Mouse (Mus musculus) stomach, embryonic 15.5 days (tissue): ENCODE data around the gene Glod5. TPM values are rescaled to one million over a fixed set of nuclear protein-coding genes. Genes with fewer than 3 reads are reported as not detected.
"Not testable (repeated sequence)": the region's sequence is repeated elsewhere in the genome, so short reads cannot be mapped to it uniquely, and the experiment has no call there.

Source experiments
- ATAC-seq: fragments of 200-750 bp; cut with Nextera tagmentation; 2 replicates; pipeline ENCODE4 v1.8.0; 2017; ENCODE audit warnings: low read depth, moderate number of reproducible peaks, moderate TSS enrichment; ENCODE audit not compliant: insufficient read depth, low FRiP score
- H3K27ac ChIP-seq: fragments of 300-500 bp; sonication (generic); 2 replicates; pipeline ENCODE4 v1.5.1; 2015; ENCODE audit warnings: mild to moderate bottlenecking, inconsistent platforms
- H3K27me3 ChIP-seq: fragments of 300-500 bp; sonication (generic); replicated peaks from 2 replicates; pipeline ENCODE4 v1.6.1; 2015; ENCODE audit warnings: inconsistent platforms
- H3K36me3 ChIP-seq: fragments of 300-500 bp; sonication (generic); 2 replicates; pipeline ENCODE4 v1.6.1; 2015; ENCODE audit warnings: inconsistent platforms
- H3K4me1 ChIP-seq: fragments of 300-500 bp; sonication (generic); 2 replicates; pipeline ENCODE4 v1.6.1; 2015; ENCODE audit warnings: inconsistent platforms
- H3K4me2 ChIP-seq: fragments of 300-500 bp; sonication (generic); 2 replicates; pipeline ENCODE4 v1.6.1; 2015; ENCODE audit warnings: mild to moderate bottlenecking, inconsistent platforms
- H3K4me3 ChIP-seq: fragments of 300-500 bp; sonication (generic); replicated peaks from 2 replicates; pipeline ENCODE4 v1.5.1; 2015; ENCODE audit warnings: inconsistent platforms
- H3K9ac ChIP-seq: fragments of 300-500 bp; sonication (generic); 2 replicates; pipeline ENCODE4 v1.6.1; 2015; ENCODE audit warnings: inconsistent platforms
- H3K9me3 ChIP-seq: fragments of 300-500 bp; sonication (generic); 2 replicates; pipeline ENCODE4 v1.6.1; 2016; ENCODE audit warnings: inconsistent platforms
- WGBS: fragments of 180-500 bp; shearing (Covaris S2); methylation state at CpG from one replicate; pipeline ENCODE4 v1.1.7; 2015; 5-methylcytosine and 5-hydroxymethylcytosine counted together
- polyA plus RNA-seq: library from polyadenylated mRNA; unstranded; fragments of >200 nt; fragmentation: Nextera tagmentation; extraction: Ambion mirVana; gene quantifications from 2 replicates; pipeline ENCODE4 v1.2.1, GENCODE M21; 2015

Gene Glod5
- polyA plus RNA-seq, result 1.2 and 1.3 TPM in 2 replicates

DNA sequence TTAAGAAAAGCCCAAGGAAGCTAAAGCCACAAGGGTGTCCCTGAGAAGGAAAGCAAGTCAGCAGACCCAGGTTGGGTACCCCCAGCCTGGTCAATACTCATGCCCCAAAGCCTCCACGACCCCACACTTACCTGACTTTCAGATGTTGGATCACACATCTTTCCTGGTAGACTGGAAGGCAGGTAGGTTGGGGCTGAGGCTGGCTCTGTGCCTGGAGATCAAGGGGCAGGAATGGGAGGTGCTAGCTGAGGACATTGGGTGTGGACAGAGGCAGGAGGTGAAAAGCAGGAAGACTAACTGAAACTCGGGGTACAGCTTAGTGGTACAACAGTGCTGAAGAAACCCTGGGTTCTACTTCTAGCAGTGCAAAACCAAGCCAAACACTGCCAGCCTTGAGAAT lies at the start of gene Glod5:
Gene Glod5 (minus strand): TSS at position 207 of the 400 bp plus-strand sequence.
- WGBS, result 67% methylated on average over 2 of the region's 2 CpGs
- Histone ChIP-seq H3K9ac (no peak within 1 kb of the TSS), H3K4me2 (no peak within 1 kb of the TSS), H3K4me3 (no peak within 1 kb of the TSS), H3K27ac (no peak within 1 kb of the TSS), H3K36me3 (no peaks in the 10 kb centered on the region), H3K9me3 (no peaks in the 10 kb centered on the region), H3K4me1 (no peaks in the 10 kb centered on the region), H3K27me3 (no peaks in the 10 kb centered on the region)
- no peak for ATAC-seq

DNA sequence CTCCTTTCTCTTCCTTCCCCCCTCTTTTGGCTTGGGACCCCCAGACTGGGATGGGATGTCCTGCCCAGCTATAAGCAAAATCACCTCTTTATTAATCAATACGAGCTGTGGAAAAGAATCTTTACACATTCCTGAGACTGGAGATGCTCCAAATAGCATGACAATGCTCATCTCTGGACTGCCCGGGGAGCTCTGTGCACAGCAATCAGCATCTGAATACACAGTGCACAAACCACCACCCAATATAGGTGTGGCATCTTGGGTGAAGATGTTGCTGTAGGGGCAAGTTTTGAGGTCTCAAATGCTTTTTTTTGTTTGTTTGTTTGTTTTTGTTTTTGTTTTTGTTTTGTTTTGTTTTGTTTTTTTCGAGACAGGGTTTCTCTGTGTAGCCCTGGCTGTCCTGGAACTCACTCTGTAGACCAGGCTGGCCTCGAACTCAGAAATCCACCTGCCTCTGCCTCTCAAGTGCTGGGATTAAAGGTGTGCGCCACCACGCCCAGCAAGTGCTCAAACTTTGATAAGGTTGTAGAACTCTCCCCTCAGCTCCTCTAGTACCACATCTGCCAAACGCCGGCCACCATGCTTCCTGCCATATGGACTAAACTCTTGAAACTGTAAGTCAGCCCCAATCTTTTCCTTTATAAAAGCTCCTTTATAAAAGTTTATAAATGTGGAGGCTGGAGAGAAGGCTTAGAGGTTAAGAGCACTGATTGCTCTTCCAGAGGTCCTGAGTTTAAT lies 32.9 kb upstream of the Glod5 start:
- not testable (repeated sequence) for H3K27ac ChIP-seq, H3K9ac ChIP-seq, H3K4me3 ChIP-seq, ATAC-seq, H3K4me2 ChIP-seq, H3K9me3 ChIP-seq, H3K27me3 ChIP-seq, H3K36me3 ChIP-seq, H3K4me1 ChIP-seq
- WGBS, result 83% methylated on average over 8 of the region's 8 CpGs

DNA sequence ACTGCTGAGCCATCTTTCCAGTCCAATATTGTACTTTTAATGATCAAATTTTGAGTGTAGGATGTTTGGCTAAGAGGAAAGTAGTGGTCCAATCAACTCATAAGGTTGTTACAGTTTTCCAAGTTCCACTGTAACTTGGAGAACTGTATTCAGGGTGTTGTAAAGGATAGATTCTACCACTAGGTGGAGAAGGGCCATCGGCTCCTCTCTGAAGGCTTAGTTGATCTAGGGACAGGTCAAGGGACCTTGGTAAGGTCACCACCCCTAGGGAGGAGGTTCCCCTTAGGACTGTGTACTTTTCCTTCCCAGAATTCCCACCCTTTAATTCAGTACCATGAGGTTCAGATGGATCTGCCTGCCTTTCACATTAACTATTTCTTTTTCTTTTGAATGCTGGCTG lies 14.7 kb upstream of the Glod5 start:
- no peaks in the 10 kb centered on the region for H3K4me1 ChIP-seq
- no peak overlapping the region for H3K9ac ChIP-seq
- no peaks in the 10 kb centered on the region for H3K9me3 ChIP-seq
- ATAC-seq, result no peak
- H3K27ac ChIP-seq, result no peak overlapping the region
- no peak overlapping the region for H3K4me3 ChIP-seq
- no peak overlapping the region for H3K4me2 ChIP-seq
- no peaks in the 10 kb centered on the region for H3K27me3 ChIP-seq
- H3K36me3 ChIP-seq, result no peaks in the 10 kb centered on the region
- WGBS, result 70% methylated on average over 1 of the region's 1 CpGs

DNA sequence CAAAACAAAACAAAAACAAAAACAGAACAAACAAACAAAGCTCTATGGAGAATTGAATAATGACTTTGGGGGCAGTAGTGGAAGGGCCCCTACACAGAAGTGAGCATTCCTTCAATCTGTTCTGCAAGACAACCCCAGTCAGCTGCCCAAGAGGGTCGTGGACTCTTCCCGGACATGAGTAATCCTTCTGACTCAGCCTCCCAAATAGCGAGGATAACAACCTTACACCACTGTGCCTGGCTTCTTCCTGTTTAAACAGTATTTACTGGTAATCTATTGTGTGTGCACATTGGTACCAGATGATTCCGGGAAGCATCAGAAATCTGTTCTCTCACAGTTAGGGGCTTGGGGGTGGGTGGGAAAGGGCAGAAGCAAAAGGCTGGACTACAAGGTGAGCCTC lies 8.5 kb upstream of the Glod5 start:
- WGBS, result 64% methylated on average over 4 of the region's 4 CpGs
- no peak overlapping the region for H3K4me2 ChIP-seq
- no peak for ATAC-seq

DNA sequence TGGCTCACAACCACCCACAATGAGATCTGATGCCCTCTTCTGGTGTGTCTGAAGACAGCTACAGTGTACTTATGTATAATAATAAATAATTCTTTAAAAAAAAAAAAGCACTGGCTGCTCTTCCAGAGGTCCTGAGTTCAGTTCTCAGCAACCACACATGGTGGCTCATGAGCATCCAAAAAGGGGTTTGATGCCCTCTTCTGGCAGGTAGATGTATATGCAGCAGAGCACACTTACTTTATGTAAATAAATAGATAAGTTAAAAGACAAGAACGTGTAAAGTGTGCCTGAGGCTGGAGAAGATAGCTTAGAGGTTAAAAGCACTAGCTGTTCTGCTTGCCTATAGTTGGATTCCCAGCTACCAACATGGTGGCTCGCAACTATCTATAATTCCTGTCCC lies 6.5 kb upstream of the Glod5 start:
- Histone ChIP-seq H3K4me1 (no peaks in the 10 kb centered on the region), H3K4me3 (no peak overlapping the region), H3K36me3 (no peaks in the 10 kb centered on the region), H3K27ac (no peak overlapping the region), H3K9me3 (no peaks in the 10 kb centered on the region), H3K9ac (no peak overlapping the region), H3K4me2 (no peak overlapping the region), H3K27me3 (no peaks in the 10 kb centered on the region)
- ATAC-seq, result no peak
- WGBS, result 73% methylated on average over 2 of the region's 2 CpGs

More for the DNA sequence above, 8.5 kb upstream of the Glod5 start:
- no peaks in the 10 kb centered on the region for H3K36me3 ChIP-seq
- H3K9ac ChIP-seq, result no peak overlapping the region
- no peaks in the 10 kb centered on the region for H3K9me3 ChIP-seq
- no peaks in the 10 kb centered on the region for H3K4me1 ChIP-seq
- no peak overlapping the region for H3K4me3 ChIP-seq
- H3K27me3 ChIP-seq, result no peaks in the 10 kb centered on the region
- H3K27ac ChIP-seq, result no peak overlapping the region

DNA sequence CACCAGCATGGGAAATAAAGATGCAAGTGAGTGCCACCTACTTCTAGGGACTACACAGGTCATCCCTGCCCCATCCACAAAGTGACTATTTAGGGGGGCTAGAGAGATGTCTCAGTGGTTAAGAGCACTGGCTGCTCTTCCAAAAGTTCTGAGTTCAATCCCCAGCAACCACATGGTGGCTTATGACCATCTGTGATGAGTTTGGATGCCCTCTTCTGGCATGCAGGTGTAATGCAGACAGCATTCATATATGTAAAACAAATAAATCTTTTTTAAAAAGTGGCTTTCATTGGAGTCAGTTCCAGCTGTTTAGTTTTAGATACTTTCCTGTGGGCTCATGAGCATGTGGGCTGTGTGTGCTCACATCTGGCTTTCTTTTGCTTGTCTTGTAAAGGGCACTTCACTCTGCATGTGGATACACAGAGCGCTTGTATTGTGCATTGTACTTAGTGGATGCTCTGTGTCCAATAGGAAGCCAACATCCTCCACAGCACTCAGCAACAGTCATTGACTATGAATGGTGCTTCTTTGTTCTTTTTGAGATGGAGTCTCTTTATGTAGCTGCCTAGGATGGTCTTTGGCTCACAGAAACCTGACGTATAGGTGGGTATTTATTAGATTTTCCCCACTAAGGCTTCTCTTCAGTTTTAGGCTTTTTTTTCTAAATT lies 2.0 kb upstream of the Glod5 start:
- H3K4me3 ChIP-seq, result no peak overlapping the region
- H3K9me3 ChIP-seq, result no peaks in the 10 kb centered on the region
- no peak overlapping the region for H3K9ac ChIP-seq
- no peaks in the 10 kb centered on the region for H3K36me3 ChIP-seq
- H3K4me2 ChIP-seq, result no peak overlapping the region
- no peak overlapping the region for H3K27ac ChIP-seq
- no peaks in the 10 kb centered on the region for H3K4me1 ChIP-seq
- ATAC-seq, result no peak
- H3K27me3 ChIP-seq, result no peaks in the 10 kb centered on the region
- WGBS, result 83% methylated on average over 2 of the region's 2 CpGs

DNA sequence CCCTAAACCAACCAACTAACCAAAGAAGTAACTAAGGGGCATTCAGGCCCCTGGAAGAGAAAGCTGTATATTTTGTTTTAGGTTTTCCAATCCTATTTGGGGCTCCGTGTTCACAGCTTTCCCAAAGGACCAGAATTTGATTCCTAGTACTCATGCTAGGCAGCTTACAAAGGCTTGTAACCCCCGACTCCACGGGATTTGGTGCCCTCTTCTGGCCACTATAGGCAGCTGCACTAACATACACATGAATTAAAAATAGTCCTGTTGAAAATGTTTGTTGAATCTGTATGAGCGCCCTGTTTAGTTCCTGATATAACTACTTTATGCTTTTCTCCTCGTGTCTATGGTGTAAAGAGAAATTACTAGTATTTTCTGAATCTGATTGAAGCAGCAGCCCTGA lies 1.1 kb downstream of the Glod5 start:
- H3K4me1 ChIP-seq, result no peaks in the 10 kb centered on the region
- WGBS, result 7% methylated on average over 5 of the region's 5 CpGs

DNA sequence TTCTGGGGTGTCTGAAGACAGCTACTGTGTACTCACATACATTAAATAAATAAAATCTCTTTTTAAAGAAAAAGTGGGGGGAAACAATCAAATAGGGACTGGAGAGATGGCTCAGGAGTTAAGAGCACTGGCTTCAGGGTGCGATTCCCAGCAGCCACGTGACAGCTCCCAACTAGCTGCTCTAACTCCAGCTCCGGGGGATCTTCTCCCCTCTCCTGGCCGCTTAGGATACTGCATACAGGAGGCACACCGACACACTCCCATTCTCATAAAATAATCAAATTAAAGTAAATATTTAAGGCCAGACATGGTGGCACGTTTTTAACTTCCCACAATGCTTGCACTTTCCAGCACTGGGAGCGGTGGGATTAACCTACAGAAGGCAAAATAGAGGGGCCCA lies 2.6 kb downstream of the Glod5 start:
- H3K36me3 ChIP-seq, H3K9me3 ChIP-seq, H3K27ac ChIP-seq, H3K27me3 ChIP-seq, H3K4me3 ChIP-seq, ATAC-seq, H3K9ac ChIP-seq, H3K4me1 ChIP-seq, H3K4me2 ChIP-seq: not testable (repeated sequence)
- WGBS, result 18% methylated on average over 7 of the region's 7 CpGs

More for the DNA sequence above, 1.1 kb downstream of the Glod5 start:
- Histone ChIP-seq H3K36me3 (no peaks in the 10 kb centered on the region), H3K27ac (no peak overlapping the region), H3K4me2 (no peak overlapping the region), H3K9me3 (no peaks in the 10 kb centered on the region), H3K9ac (no peak overlapping the region), H3K4me3 (no peak overlapping the region), H3K27me3 (no peaks in the 10 kb centered on the region)
- ATAC-seq, result no peak

DNA sequence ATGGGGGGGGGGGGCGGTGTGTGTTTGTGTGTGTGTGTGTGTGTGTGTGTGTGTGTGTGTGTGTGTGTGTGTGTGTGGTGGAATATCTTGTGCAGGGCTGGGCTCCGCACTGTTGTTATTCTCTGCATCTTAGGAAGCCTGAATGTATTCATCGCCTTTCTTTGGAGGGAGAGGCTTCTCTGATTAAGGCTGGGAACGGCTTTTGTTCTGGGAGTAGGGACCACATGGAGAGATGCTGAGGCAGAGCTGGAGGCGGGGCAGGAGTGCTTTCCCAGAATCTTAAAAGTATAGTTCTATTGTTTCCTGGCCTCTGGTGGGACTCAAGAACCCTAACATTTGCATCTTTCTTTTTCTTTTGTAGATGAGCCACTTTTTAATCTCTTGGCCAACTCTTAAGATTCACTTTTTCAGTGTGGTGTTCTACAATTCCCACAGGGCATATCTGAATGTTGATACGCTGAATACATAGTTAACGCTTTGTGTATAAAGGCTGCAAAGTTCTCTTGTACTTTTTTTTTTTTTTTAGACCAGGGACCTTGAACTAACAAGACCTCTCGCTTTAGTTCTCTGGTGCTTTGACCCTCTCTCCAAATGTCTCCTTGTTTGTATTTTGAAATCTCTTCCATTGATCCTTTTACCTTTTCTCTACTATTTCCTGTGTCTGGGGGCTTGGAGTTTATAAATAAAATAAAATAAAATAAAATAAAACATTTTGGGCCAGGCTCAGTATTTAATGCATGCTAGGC lies 4.5 kb downstream of the Glod5 start:
- no peaks in the 10 kb centered on the region for H3K27me3 ChIP-seq
- H3K9me3 ChIP-seq, result no peaks in the 10 kb centered on the region
- WGBS, result 42% methylated on average over 8 of the region's 8 CpGs
- H3K4me1 ChIP-seq, result no peaks in the 10 kb centered on the region
- no peak overlapping the region for H3K27ac ChIP-seq
- H3K36me3 ChIP-seq, result no peaks in the 10 kb centered on the region
- H3K4me3 ChIP-seq, result no peak overlapping the region
- no peak overlapping the region for H3K4me2 ChIP-seq
- ATAC-seq, result no peak
- no peak overlapping the region for H3K9ac ChIP-seq

DNA sequence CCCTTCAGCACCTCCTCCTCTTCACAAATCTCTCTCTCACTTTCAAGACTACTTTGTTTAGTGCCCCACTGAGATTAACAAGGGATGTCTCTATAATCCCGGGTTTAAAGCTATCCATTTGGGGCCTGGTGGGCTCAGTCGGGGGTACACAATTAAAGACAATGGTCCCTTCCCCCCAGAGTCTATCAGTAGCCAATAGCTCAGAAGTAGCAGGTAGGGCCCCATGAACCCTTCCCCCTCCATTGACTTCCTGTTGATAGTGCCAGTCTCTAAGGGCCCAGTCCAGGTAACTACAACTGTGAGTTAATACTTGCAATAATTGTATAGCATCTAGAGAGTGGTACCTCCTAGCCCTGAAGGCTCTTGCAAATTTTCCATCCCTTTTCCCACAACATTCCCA lies 5.1 kb downstream of the Glod5 start:
- WGBS, result 17% methylated on average over 2 of the region's 2 CpGs
- no peak overlapping the region for H3K4me3 ChIP-seq
- H3K27me3 ChIP-seq, result no peaks in the 10 kb centered on the region
- no peak overlapping the region for H3K4me2 ChIP-seq
- H3K36me3 ChIP-seq, result no peaks in the 10 kb centered on the region
- H3K27ac ChIP-seq, result no peak overlapping the region
- no peak overlapping the region for H3K9ac ChIP-seq
- no peaks in the 10 kb centered on the region for H3K4me1 ChIP-seq
- ATAC-seq, result no peak
- H3K9me3 ChIP-seq, result no peaks in the 10 kb centered on the region

DNA sequence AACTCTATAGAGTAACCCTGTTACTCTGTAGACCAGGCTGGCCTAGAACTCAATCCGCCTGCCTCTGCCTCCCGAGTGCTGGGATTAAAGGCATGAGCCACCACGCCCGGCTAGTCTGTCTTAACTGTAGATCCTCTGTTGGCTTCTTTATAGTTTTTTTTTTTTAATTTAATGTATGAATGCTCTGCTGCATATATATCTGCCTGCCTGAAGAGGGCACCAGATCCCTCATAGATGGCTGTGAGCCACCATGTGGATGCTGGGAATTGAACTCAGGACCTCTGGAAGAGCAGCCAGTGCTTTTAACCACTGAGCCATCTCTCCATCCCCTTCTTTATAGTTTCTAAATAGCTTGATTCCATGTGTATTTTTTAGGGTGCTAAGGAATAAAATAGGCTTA lies 8.9 kb downstream of the Glod5 start:
- 85% methylated on average over 4 of the region's 4 CpGs for WGBS
- H3K9ac ChIP-seq, H3K9me3 ChIP-seq, ATAC-seq, H3K4me3 ChIP-seq, H3K4me2 ChIP-seq, H3K4me1 ChIP-seq, H3K27me3 ChIP-seq, H3K36me3 ChIP-seq, H3K27ac ChIP-seq: not testable (repeated sequence)

DNA sequence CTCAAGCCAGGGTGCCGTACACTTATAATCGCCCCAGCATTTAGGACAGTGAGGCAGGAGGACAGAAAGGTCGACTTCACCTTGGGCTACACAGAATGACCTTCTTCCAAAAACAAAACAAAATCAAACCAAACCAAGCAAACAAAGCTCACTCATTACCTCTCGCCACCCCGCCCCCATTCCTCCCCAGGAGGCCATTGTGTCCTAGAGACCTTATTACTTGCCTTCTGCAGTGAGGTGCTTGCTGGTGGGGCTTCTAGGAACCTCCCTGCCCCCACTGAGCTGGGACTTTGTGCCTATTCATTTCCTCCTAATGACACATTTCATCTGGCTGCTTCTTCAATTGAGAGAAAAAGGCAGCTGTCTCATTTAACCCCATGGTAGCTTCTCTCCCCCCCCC lies 9.7 kb downstream of the Glod5 start:
- H3K4me3 ChIP-seq, result no peak overlapping the region
- no peak overlapping the region for H3K4me2 ChIP-seq
- 44% methylated on average over 5 of the region's 5 CpGs for WGBS
- H3K36me3 ChIP-seq, result no peaks in the 10 kb centered on the region
- no peaks in the 10 kb centered on the region for H3K9me3 ChIP-seq
- H3K9ac ChIP-seq, result no peak overlapping the region
- no peak for ATAC-seq
- H3K27ac ChIP-seq, result no peak overlapping the region
- no peaks in the 10 kb centered on the region for H3K4me1 ChIP-seq
- H3K27me3 ChIP-seq, result no peaks in the 10 kb centered on the region
